Mouse (Mus musculus): ENCODE results near the gene Ccser2. TPM values are rescaled to one million over a fixed set of nuclear protein-coding genes. Genes with fewer than 3 reads are reported as not detected.

The Ccser2 gene
- total and polyA plus RNA-seq, 3 experiments: 8.8 to 9.6 (median 9.3) TPM

- Histone ChIP-seq H3K4me1 (ENCODE audit: control insufficient read depth in 1 of 2, insufficient read depth in 2 of 2) (no peaks in the 10 kb centered on the region), H3K27me3 (replicated peaks) (peaks cover 13% of the 10 kb centered on the region), H3K4me3 (replicated peaks in 1 of 3; ENCODE audit: low read depth in 2 of 3, low read length in 2 of 3, poor library complexity in 1 of 3) (no peak overlapping the region), H3K4me2 (ENCODE audit: insufficient read depth, low read depth, poor library complexity, severe bottlenecking) (no peak overlapping the region), H3K9ac (ENCODE audit: insufficient read depth, low read depth) (no peak overlapping the region), H3K79me2 (replicated peaks; ENCODE audit: control insufficient read depth, extremely low read depth, insufficient read depth, poor library complexity, severe bottlenecking) (no peaks in the 10 kb centered on the region), H3K27ac (ENCODE audit: insufficient read depth, low read depth) (no peak overlapping the region), H3K36me3 (replicated peaks in 1 of 2; ENCODE audit: control insufficient read depth in 1 of 2, insufficient read depth in 1 of 2, low read length in 1 of 2) (no peaks in the 10 kb centered on the region), H3K9me3 (replicated peaks; ENCODE audit: low read length) (peaks cover 3% of the 10 kb centered on the region)
- TF ChIP-seq NRF1 (IDR thresholded peaks at IDR 0.05; ENCODE audit: low read depth, low read length) (no peak), TBP (conservative IDR thresholded peaks at IDR 0.05; ENCODE audit: low read depth, low read length) (no peak), ZMIZ1 (IDR thresholded peaks at IDR 0.05; ENCODE audit: low read depth, low read length) (no peak), PAX5 (IDR thresholded peaks at IDR 0.05; ENCODE audit: low read length) (no peak), ETS1 (conservative IDR thresholded peaks at IDR 0.05; ENCODE audit: low read depth, low read length) (no peak), POLR2AphosphoS2 (IDR thresholded peaks at IDR 0.05; ENCODE audit: low read depth, low read length) (no peak), ZNF384 (IDR thresholded peaks at IDR 0.05; ENCODE audit: low read depth, low read length) (no peak), JUN (IDR thresholded peaks at IDR 0.05; ENCODE audit: insufficient read depth, low read depth, low read length) (no peak), SMC3 (IDR thresholded peaks at IDR 0.05; ENCODE audit: low read depth, low read length) (no peak), HCFC1 (IDR thresholded peaks at IDR 0.05; ENCODE audit: low read depth, low read length) (no peak), POLR2A (IDR thresholded peaks at IDR 0.05; ENCODE audit: low read depth, low read length) (no peak), MAX (IDR thresholded peaks at IDR 0.05; ENCODE audit: low read length) (no peak), ZKSCAN1 (IDR thresholded peaks at IDR 0.05; ENCODE audit: borderline replicate concordance, low read depth, low read length) (no peak), GABPA (IDR thresholded peaks at IDR 0.05; ENCODE audit: insufficient replicate concordance, low read depth, low read length) (no peak), ELF1 (IDR thresholded peaks at IDR 0.05; ENCODE audit: low read depth, low read length) (no peak), MAFK (IDR thresholded peaks at IDR 0.05; ENCODE audit: insufficient replicate concordance, low read length) (no peak), CHD1 (IDR thresholded peaks at IDR 0.05; ENCODE audit: low read depth, low read length) (no peak), ZC3H11A (IDR thresholded peaks at IDR 0.05; ENCODE audit: low read depth, low read length) (no peak)
- in situ Hi-C loops (cut with MboI; ENCODE audit: low pct_ligation_motif_present, low pct_unique_long_range_greater_than_20kb, low sequenced_read_pairs) (no loop called here), dilution Hi-C loops (cut with MboI; ENCODE audit: extremely low pct_ligation_motif_present, extremely low pct_unique_long_range_greater_than_20kb, low sequenced_read_pairs) (no loop called here)
- DNase-seq (ENCODE audit: extremely low read depth): no peak
Measured at GRCm38 (mm10) chr14:36848860-36849259, 119.7 kb downstream of the Ccser2 start.

Other genes with a start within 250 kb of the Ccser2 start
- gene Rgr, start 80.2 kb upstream of the Ccser2 start, total RNA-seq (2012; rRNA removed): not detected in 2 replicates
- not detected in 2 replicates for gene Rgr, start 80.2 kb upstream of the Ccser2 start, total RNA-seq (2014; rRNA removed)
- not detected in 2 replicates for gene Rgr, start 80.2 kb upstream of the Ccser2 start, polyA plus RNA-seq (2012; ENCODE audit: insufficient read length, low read depth)
- gene Lrit1, start 86.1 kb upstream of the Ccser2 start, total RNA-seq (2012; rRNA removed): not detected in 2 replicates
- not detected in 2 replicates for gene Lrit1, start 86.1 kb upstream of the Ccser2 start, total RNA-seq (2014; rRNA removed)
- gene Lrit1, start 86.1 kb upstream of the Ccser2 start, polyA plus RNA-seq (2012; ENCODE audit: insufficient read length, low read depth): not detected in 2 replicates
- gene Lrit2, start 99.2 kb upstream of the Ccser2 start, total RNA-seq (2012; rRNA removed): not detected in 2 replicates
- not detected in 2 replicates for gene Lrit2, start 99.2 kb upstream of the Ccser2 start, total RNA-seq (2014; rRNA removed)
- not detected in 2 replicates for gene Lrit2, start 99.2 kb upstream of the Ccser2 start, polyA plus RNA-seq (2012; ENCODE audit: insufficient read length, low read depth)
- gene Cdhr1, start 129.6 kb upstream of the Ccser2 start, total RNA-seq (2012; rRNA removed): not detected in 2 replicates
- not detected in 2 replicates for gene Cdhr1, start 129.6 kb upstream of the Ccser2 start, total RNA-seq (2014; rRNA removed)
- not detected in 2 replicates for gene Cdhr1, start 129.6 kb upstream of the Ccser2 start, polyA plus RNA-seq (2012; ENCODE audit: insufficient read length, low read depth)
- gene 2610528A11Rik, start 145.2 kb upstream of the Ccser2 start, total RNA-seq (2012; rRNA removed): not detected in 2 replicates
- not detected in 2 replicates for gene 2610528A11Rik, start 145.2 kb upstream of the Ccser2 start, total RNA-seq (2014; rRNA removed)
- not detected in 2 replicates for gene 2610528A11Rik, start 145.2 kb upstream of the Ccser2 start, polyA plus RNA-seq (2012; ENCODE audit: insufficient read length, low read depth)
- gene Ghitm, start 166.5 kb upstream of the Ccser2 start, total RNA-seq (2012; rRNA removed): 190 and 302 TPM in 2 replicates
- gene Ghitm, start 166.5 kb upstream of the Ccser2 start, total RNA-seq (2014; rRNA removed): 320 and 363 TPM in 2 replicates
- 311 TPM in 2 replicates for gene Ghitm, start 166.5 kb upstream of the Ccser2 start, polyA plus RNA-seq (2012; ENCODE audit: insufficient read length, low read depth)